Mouse (Mus musculus): Measurements from ENCODE around the gene Cd4.
"Not testable (repeated sequence)": the region's sequence is repeated elsewhere in the genome, so short reads cannot be mapped to it uniquely, and the experiment has no call there.

Cd4 gene

GRCm38 (mm10) chr6:124915160-124915941, 27.3 kb upstream of the Cd4 start:
- DNase-seq = peak; percentile 50

- no peak for DNase-seq
These were observed 26.5 kb upstream of the Cd4 start for GRCm38 (mm10) chr6:124914511-124914910.

- DNase-seq = peak; percentile 23
These were observed 25.8 kb upstream of the Cd4 start for GRCm38 (mm10) chr6:124913721-124914285.

DNA sequence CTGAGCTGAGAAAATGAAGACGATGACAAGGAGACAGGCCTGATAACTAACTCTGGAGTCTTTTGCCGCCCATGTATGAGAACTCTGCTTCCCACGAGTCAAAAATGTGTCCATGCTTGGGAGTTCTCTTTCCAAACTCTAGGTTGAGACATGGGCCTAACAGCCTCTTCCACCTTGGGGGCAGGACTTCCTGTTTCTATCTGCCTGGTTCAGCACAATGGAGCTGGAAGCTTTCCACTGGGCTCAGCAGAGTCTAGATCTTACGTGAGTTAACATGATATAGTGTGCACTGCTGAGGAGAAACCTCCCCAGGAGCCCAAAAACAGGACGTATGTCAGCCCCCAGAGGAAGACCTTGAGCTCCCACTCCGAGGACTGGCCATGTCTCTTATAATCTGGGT, 25.2 kb upstream of the Cd4 start:
- no peak for DNase-seq

- peak; percentile 7 for DNase-seq
These were observed 23.7 kb upstream of the Cd4 start, which contains the start of gene Lag3 for GRCm38 (mm10) chr6:124911533-124912218. Lag3 (minus strand) TSS chr6:124911705.

DNA sequence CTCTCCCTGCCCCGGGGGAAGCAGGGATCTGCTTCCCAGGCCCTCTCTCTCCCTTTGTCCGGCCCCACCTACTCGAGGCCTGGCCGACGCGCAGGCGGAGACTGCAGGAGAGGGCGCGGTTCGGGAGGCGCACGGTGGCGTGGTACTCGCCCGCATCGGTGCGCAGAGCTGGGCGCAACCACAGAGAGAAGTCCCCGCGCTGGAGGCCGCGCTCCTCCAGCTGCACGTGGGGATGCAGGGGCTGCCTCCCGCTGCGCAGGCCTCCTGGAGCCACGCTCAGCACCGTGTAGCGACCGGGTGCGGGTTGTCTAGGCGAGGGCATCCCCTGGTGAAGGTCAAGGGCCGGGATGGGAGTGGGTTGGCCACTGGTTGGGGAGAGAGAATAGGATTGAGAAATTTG, 22.0 kb upstream of the Cd4 start:
- peak; percentile 24 for DNase-seq

DNA sequence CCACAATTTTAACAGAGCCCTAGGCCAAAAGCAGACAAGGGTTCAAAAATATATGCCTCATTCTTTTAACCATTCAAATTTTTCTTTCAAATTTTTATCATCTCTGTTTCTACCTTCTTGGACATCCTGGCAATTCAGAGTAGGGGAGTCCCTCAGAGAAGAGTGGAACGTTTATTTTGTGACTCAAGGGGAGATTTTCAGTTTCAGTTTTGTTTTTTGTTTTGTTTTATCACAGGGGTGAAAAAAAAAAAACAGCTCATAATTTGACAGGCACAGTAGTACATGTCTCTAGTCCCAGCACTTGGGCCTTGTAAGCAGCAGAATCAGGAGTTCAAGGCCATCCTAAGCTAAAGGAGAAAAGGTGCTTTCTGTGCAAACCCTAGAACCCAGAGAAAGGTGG, 19.7 kb upstream of the Cd4 start:
- no peak for DNase-seq

DNA sequence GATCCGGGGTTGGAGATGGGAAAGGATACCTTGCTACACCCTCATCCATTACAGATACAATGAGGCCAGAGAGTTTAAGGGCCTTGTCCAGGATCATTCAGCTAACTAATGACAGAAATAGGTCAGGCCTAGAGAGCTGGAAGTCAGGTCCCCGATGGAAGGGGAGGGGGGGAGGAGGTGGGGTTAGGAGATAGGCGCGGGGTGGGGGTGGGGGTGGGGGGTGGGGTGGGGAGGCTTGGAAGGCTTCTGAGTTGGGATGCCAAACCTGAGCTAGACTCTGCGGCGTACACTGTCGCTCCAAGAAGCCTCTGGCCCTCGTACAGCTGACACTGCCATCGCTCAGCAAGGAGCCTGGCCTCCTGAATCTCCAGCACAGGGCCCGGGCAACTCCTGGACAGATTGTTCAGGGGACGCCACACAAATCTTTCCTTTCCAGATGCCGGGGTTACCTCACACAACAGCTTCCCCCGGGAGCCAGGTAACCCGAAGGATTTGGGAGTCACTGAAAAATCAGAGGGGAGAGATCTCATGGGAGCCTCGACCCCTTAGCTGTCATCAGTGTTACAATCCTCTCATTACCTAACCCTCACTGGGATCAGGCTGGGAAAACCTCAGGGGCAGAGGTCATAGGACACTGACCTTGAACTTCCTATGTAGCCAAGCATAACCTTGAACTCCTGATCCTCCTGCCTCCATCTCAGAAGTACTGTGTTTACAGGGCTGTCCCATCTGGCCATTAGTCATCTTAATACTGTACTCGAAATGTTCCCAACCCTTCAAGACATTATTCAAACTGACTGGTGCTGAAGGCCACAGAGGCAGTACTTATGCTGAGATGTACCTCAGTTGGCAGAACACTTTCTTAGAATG, 17.2 kb upstream of the Cd4 start:
- no peak for DNase-seq

DNA sequence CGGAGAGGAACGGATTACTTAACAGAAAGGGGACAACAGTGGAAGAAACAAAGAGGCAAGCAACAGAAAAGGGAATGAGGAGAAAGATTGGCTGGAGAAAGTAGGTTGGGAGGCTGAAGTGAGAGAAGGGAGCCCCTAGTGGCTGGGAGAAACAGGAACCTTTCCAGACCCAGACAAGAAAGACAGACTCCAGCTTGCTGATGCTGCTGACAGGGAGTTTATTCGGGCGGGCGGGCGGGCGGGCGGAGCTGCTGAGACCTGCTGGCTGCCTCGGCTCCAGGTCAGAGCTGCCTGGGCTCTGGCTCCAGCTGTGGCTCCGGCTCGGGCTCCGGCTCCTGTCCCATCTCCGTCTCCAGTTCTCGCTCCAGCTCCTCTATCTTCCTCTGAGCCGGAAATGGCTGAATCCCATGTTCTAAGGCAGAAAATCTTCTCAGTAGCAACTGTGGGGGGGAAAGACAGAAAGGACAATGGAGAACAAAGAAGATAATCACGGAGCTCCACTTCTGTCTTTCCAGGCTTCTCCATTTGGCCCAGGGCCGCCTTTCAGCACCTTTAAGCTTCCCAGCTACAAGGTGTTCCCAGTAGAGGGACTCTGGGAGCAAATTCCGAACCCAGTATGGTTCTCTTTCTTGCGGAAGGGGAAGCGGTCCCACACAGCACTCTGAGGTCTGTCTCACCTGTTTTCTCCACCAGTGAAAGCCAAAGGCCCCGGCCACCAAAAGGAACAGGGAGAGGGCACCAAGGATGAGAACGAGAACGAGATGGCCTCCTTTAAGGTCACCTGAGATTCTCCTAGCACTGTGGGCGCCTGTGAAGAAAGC, 16.4 kb upstream of the Cd4 start:
- peak; percentile 71 for DNase-seq

DNA sequence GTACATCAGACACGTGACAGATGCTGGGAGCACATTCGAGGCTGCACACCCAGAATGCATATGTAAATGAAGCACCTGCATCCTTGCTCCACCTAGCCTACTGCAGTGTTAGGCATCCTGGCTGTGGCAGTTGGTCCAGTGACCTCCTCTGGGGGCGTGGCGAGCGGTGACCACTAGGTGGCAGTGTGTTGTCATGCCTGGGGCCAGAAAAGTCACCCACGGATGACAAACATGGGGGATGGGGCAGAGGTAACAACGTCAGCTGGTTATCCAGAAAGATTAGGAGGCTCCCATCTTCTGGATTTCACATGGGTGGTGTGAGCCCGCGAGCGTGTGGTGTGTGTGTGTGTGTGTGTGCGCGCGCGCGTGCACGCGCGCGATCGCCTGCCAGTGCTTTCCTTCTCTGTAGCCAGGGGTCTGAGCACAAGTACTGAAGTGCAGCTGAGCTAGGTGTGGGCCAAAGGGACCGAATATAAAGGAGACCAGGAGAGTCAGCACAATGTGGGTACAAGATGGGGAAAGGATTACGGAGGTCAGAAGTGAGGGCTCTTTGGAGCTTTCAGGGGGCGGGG, 15.6 kb upstream of the Cd4 start:
- DNase-seq = peak; percentile 98

DNA sequence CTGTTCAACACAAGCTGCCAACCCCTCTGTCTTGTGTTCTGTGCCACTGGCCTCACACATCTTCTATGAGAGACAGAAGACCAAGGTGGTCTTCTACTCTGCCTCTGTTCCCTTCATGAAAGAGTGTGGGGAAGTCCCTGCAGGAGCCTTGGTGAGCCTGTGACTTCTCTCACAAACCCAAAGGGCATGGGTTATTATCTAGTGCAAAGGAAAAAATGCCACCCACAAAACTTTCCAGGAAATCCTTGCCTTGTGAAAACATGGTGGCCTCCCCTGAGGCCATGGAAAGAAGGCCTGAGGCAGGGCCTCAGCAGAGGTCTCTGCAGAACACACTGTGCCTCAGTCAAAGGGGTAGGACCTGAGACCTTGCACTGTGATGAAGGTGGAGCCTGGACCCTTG, 13.8 kb upstream of the Cd4 start:
- DNase-seq = no peak

- DNase-seq = no peak
These were observed 12.9 kb upstream of the Cd4 start for GRCm38 (mm10) chr6:124900801-124901480.

DNA sequence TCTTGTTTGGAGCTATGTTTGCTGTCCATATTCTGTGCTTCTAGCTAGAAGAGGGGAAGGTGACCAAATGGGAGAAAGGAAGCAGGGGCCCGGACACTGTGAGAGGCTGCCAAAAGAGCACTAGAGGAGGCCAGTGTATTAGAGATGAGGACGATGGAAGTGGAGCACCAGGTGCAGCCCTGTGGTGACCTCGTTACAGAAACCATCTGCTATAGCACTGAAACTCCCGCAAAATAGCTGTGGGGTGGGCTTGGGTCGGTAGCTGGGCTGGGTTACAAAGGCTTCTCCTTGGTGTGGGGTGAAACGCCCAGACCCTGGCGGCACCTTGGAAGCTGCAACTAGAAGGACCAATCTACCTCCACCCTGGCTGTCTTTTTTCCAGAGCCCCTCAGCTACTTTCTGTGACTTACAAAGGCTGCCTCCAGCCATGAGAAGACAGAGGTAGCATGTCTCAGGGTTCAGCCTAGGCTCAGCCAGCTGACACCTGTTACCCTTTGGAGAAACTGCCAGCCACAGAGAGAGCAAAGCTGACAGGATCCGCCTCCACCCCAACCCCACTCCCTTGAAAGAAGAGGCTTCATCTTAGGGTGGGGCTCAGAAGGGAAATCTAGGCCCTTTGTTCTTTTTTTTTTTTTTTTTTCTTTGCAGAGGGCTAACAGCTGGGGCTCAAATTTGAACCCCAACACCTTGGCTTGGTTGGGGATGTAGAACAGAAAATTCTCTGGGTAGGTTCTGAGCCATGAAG, 12.2 kb upstream of the Cd4 start:
- DNase-seq = no peak

DNA sequence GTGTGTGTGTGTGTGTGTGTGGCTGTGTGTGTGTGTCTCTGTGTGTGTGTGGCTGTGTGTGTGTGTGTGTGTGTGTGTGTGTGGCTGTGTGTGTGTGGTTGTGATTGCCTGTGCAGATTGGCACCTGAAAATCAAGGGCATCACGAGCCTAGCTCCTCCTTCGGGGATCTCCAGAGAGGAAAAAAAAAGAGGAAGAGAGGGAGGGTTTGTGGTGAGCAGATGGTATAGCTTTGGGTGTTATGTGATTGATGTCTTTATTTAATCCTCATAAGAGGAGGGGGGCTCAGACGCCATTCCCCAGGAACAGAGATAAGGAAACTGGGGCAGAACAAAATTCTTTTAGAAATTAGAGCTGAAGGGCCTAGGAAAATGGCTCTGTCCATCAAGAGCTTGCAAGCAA, 10.3 kb upstream of the Cd4 start:
- no peak for DNase-seq

DNA sequence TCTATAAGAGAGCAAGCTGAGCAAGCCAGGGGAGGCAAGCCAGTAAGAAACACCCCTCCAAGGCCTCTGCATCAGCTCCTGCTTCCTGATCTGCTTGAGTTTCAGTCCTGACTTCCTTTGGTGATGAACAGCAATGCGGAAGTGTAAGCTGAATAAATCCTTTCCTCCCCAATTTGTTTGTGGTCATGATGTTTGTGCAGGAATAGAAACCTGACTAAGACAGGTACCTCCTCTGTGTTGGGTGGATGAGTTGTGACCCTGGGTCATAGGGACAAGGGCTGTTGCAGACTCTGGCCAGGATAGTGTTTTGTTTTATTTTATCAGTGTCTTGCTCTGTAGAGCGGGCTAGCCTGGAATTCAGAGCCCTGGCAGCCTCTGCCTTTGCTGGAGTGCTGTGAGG, 6.1 kb upstream of the Cd4 start:
- DNase-seq = not testable (repeated sequence)

- DNase-seq = no peak
These were observed 3.0 kb upstream of the Cd4 start for GRCm38 (mm10) chr6:124890997-124891396.

- DNase-seq = no peak
These were observed 619 bp upstream of the Cd4 start for GRCm38 (mm10) chr6:124888555-124889125.

GRCm38 (mm10) chr6:124885956-124886381, 2.1 kb downstream of the Cd4 start:
- no peak for DNase-seq

- DNase-seq = peak; percentile 79
These were observed 3.1 kb downstream of the Cd4 start for GRCm38 (mm10) chr6:124884714-124885500.

Data from cerebellum, adult 11 months (tissue).